Mouse (Mus musculus): Measurements from ENCODE around the gene Arhgef17. TPM values are rescaled to one million over a fixed set of nuclear protein-coding genes. Genes with fewer than 3 reads are reported as not detected.

Arhgef17 gene
- polyA plus RNA-seq, 1 experiment from 2014 or later, result 10.7 TPM

Small RNAs within 50 kb of the gene (microRNA-seq; reads per million reads assigned to microRNA genes)
- 77.3 reads per million, percentile 46 among the genes with 10 or more reads in this experiment for gene Mir3102

Other genes starting within 250 kb of the Arhgef17 start
- 45.2 and 56.6 TPM in 2 replicates for gene Fam168a, start 225.5 kb downstream of the Arhgef17 start, polyA plus RNA-seq (2014; fragmentation: Nextera tagmentation; extraction: Ambion mirVana)
- gene Relt, start 68.7 kb downstream of the Arhgef17 start, polyA plus RNA-seq (2014; fragmentation: Nextera tagmentation; extraction: Ambion mirVana), result 2.6 and 3.9 TPM in 2 replicates
- 2.0 and 3.1 TPM in 2 replicates for gene P2ry6, start 42.5 kb upstream of the Arhgef17 start, polyA plus RNA-seq (2014; fragmentation: Nextera tagmentation; extraction: Ambion mirVana)
- 0.48 and 0.77 TPM in 2 replicates for gene P2ry2, start 80.8 kb upstream of the Arhgef17 start, polyA plus RNA-seq (2014; fragmentation: Nextera tagmentation; extraction: Ambion mirVana)
- 22.5 and 28.5 TPM in 2 replicates for gene Fchsd2, start 160.8 kb upstream of the Arhgef17 start, polyA plus RNA-seq (2014; fragmentation: Nextera tagmentation; extraction: Ambion mirVana)

Measured in neural tube, embryonic 11.5 days (tissue).